Mouse (Mus musculus) hindbrain, embryonic 11.5 days (tissue): ENCODE data around the gene Ralgps1. TPM values are rescaled to one million over a fixed set of nuclear protein-coding genes. Genes with fewer than 3 reads are reported as not detected.

Source experiments
- ATAC-seq: fragments of 200-750 bp; cut with Nextera tagmentation; 2 replicates; pipeline ENCODE4 v1.8.0; 2017; ENCODE audit warnings: mild to moderate bottlenecking, moderate TSS enrichment, moderate library complexity; ENCODE audit not compliant: low FRiP score
- DNase-seq: peaks from one replicate; pipeline ENCODE4 v3.0.0-alpha.2; 2015; ENCODE audit warnings: low spot score
- H3K27ac ChIP-seq: fragments of 300-500 bp; sonication (generic); 2 replicates; pipeline ENCODE4 v1.5.1; 2014; ENCODE audit warnings: mild to moderate bottlenecking, low read depth, low read length
- H3K27me3 ChIP-seq: fragments of 300-500 bp; sonication (generic); 2 replicates; pipeline ENCODE4 v1.6.1; 2014; ENCODE audit warnings: mild to moderate bottlenecking, low read length, moderate library complexity, mixed read lengths; ENCODE audit not compliant: control insufficient read depth, insufficient read depth
- H3K36me3 ChIP-seq: fragments of 300-500 bp; sonication (generic); 2 replicates; pipeline ENCODE4 v1.6.1; 2014; ENCODE audit warnings: mild to moderate bottlenecking, low read length, moderate library complexity, mixed read lengths; ENCODE audit not compliant: control insufficient read depth, insufficient read depth
- H3K4me1 ChIP-seq: fragments of 300-500 bp; sonication (generic); replicated peaks from 2 replicates; pipeline ENCODE4 v1.6.1; 2014; ENCODE audit warnings: low read length, mixed read lengths; ENCODE audit not compliant: control insufficient read depth, insufficient read depth
- H3K4me2 ChIP-seq: fragments of 300-500 bp; sonication (generic); replicated peaks from 2 replicates; pipeline ENCODE4 v1.6.1; 2014; ENCODE audit warnings: mild to moderate bottlenecking, low read depth, low read length
- H3K4me3 ChIP-seq: fragments of 300-500 bp; sonication (generic); 2 replicates; pipeline ENCODE4 v1.5.1; 2014; ENCODE audit warnings: low read depth, low read length
- H3K9ac ChIP-seq: fragments of 300-500 bp; sonication (generic); 2 replicates; pipeline ENCODE4 v1.6.1; 2014; ENCODE audit warnings: low read depth, low read length
- H3K9me3 ChIP-seq: fragments of 300-500 bp; sonication (generic); 2 replicates; pipeline ENCODE4 v1.6.1; 2016; ENCODE audit warnings: low read length; ENCODE audit not compliant: control insufficient read depth
- WGBS: fragments of 180-500 bp; shearing (Covaris S2); extraction: QIAGEN DNeasy Blood & Tissue Kit; methylation state at CpG from one replicate; pipeline ENCODE4 v1.1.7; 2014; 5-methylcytosine and 5-hydroxymethylcytosine counted together
- polyA plus RNA-seq: library from polyadenylated mRNA; unstranded; fragments of >200 nt; fragmentation: Nextera tagmentation; extraction: Ambion mirVana; gene quantifications from 2 replicates; pipeline ENCODE4 v1.2.1, GENCODE M21; 2014

The Ralgps1 gene
- polyA plus RNA-seq, 1 experiment from 2014 or later: 20.6 TPM

DNA sequence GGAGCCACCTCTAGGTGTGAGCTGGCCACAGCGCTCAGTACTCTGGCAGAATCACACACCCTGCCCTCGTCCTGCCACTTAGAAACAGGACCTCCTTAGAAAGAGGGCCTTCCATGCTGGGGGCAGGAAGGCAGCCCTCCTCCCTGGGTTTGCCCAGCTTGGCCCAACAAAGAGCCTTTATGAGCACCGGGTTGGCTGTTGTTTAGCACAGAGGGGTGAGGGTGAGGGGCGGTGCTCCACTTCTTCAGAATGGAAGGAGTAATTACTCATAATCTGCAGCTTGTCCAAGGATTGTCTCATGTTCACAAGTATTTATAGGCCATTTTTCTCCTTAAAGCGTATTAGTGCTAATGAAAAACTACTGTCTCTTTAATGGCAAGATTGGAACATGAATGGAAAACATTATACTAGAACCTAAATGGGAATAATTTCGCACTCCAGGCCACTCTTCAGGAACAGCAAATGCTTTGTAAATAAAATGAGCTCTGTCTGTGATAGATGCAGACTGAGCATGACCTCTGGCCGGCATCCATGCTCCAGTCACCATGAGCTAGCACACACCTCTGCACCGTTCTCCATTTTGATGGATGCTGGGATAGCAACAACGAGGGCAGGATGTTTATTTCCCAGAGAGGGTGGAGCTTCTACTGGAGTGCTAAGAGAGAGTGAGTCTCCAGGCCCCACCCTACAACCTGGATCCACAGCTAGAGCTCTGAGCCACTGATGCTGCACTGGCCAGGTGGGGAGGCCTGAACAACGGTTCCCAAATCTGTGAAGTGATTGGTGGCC lies 200.3 kb downstream of the Ralgps1 start:
- Histone ChIP-seq H3K4me2 (no peak overlapping the region), H3K36me3 (no peaks in the 10 kb centered on the region), H3K27me3 (no peaks in the 10 kb centered on the region), H3K27ac (peak overlapping the region; percentile 49; the same call in 1 of the 2 replicates), H3K9me3 (no peaks in the 10 kb centered on the region), H3K9ac (no peak overlapping the region), H3K4me1 (peaks cover 3% of the 10 kb centered on the region), H3K4me3 (no peak overlapping the region)
- 54% methylated on average over 10 of the region's 10 CpGs for WGBS
- ATAC-seq: no peak
- DNase-seq: no peak

DNA sequence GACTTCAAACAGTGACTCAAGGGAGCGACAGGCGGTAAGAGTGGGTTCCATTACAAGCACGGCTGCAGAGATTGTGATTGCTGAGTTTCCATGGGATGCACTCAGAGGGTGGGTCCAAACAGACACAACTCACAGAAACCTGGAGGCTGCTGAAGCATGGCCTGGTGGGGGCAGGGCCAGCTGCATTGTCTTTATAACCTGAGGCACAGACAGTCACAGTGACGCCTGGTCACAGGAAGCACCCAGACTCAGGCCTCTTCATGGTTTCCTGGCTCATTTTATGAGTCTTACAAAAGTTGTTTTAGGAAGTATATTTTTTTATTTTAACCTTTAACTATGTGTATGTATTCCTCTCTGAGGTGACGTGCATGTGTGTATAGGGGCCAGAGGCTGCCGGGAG lies 201.8 kb downstream of the Ralgps1 start:
- no peak overlapping the region for H3K9ac ChIP-seq
- ATAC-seq: no peak
- no peak for DNase-seq
- H3K4me1 ChIP-seq: peaks cover 3% of the 10 kb centered on the region
- no peaks in the 10 kb centered on the region for H3K27me3 ChIP-seq
- no peak overlapping the region for H3K27ac ChIP-seq
- H3K36me3 ChIP-seq: no peaks in the 10 kb centered on the region
- H3K4me3 ChIP-seq: no peak overlapping the region
- H3K9me3 ChIP-seq: no peaks in the 10 kb centered on the region
- H3K4me2 ChIP-seq: no peak overlapping the region
- WGBS: 75% methylated on average over 6 of the region's 6 CpGs

DNA sequence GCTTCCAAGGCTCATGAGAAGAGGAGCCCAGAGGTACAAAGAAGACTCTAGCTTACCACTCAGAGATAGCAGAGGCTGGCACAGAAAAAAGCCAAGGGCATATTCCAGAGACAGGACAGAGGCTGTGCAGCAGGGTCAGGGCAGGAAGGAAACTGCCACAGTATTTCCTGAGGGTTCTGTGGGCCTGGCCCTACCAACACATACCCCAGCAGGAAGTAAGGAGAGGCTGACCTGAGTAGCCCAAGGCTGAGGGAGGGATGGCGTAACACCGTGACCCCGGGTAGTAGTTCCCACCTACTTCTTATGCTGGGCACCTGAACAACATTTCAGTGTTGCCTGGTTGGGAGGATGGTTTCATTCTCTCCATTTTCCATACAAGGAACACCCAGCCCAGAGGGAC lies 204.2 kb downstream of the Ralgps1 start:
- Histone ChIP-seq H3K9ac (no peak overlapping the region), H3K27ac (no peak overlapping the region), H3K9me3 (no peaks in the 10 kb centered on the region), H3K4me1 (peaks cover 3% of the 10 kb centered on the region), H3K4me3 (no peak overlapping the region), H3K36me3 (no peaks in the 10 kb centered on the region), H3K27me3 (no peaks in the 10 kb centered on the region), H3K4me2 (no peak overlapping the region)
- DNase-seq: no peak
- ATAC-seq: no peak
- WGBS: 91% methylated on average over 3 of the region's 3 CpGs

DNA sequence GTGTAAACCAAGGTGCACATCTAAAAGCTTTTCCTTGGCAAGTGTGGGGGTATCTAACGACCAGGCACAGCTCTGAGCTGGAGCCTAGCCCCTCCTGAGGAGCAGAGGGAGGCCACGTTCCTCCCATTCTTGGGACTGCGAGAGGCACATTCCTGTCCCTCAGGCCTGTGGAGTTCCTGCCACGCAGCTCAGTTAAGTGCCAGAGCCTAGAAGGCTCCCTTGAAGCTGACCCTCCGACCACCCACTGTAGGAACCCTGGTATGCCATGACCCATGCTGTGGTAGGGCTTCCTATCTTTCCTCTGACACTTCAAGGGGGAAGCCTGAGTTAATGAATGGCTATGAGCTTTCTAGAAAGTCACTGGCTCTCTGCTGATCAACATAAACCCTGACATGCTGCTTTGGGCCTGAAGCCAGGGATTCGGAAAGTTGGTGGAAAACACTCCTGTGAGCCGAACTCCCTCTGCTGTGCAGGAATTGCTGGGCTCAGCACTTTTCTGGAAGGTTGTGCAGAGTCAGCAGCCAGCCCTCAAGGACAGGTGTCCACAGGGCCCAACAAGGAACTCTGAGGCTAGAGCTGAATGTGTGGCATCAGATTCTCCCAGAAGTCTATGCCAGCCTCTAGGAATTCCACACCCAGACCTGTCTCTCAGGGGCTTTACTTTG lies 205.4 kb downstream of the Ralgps1 start:
- Histone ChIP-seq H3K4me2 (no peak overlapping the region), H3K9ac (no peak overlapping the region), H3K4me3 (no peak overlapping the region), H3K27ac (no peak overlapping the region), H3K4me1 (no peaks in the 10 kb centered on the region), H3K36me3 (no peaks in the 10 kb centered on the region), H3K9me3 (no peaks in the 10 kb centered on the region), H3K27me3 (no peaks in the 10 kb centered on the region)
- DNase-seq (no peak), ATAC-seq (no peak)
- WGBS: 55% methylated on average over 7 of the region's 7 CpGs

DNA sequence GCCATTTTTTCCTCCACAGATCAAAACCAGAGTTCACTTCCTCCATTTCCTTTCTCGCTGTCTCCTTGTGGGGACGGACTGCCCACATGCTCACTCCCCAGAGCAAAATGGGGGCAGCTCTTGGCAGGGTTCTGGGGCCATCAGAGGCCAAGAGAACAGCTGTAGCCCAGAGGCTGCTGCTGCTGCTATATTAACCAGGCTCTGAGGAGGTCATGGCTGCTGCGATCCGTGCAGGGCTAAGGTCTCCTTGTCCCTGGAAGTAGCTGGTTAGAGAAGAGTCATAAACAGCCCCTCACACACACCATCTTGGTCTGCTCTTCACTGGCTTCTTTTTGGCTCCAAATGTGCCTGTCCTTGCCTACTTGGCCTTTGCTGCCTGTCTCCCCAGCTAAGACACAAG lies 206.1 kb downstream of the Ralgps1 start:
- DNase-seq: no peak
- Histone ChIP-seq H3K27me3 (no peaks in the 10 kb centered on the region), H3K36me3 (no peaks in the 10 kb centered on the region), H3K4me2 (no peak overlapping the region), H3K4me1 (no peaks in the 10 kb centered on the region), H3K27ac (no peak overlapping the region), H3K9me3 (no peaks in the 10 kb centered on the region), H3K4me3 (no peak overlapping the region), H3K9ac (no peak overlapping the region)
- ATAC-seq: no peak
- WGBS: 58% methylated on average over 4 of the region's 4 CpGs

DNA sequence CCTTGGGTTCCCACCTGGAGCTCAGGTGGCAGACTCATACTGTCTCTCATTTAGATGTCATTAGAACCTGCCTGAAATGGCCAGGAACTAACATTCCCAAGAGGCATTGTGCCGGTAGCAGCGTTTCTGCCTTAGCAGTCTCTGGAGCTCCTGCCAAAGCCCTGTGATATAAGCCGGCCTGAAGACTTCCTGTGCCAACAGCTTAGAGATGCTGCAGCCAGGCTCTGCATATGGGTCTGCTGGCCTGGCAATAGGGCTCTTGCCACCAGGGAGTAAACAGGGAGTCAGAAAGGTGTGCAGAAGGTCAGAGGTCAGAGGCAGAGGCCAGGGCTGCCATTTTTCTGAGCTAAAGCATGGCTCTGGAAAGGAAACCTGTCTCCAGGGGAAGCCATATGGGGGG lies 206.6 kb downstream of the Ralgps1 start:
- no peak overlapping the region for H3K9ac ChIP-seq
- ATAC-seq: no peak
- no peak overlapping the region for H3K27ac ChIP-seq
- no peaks in the 10 kb centered on the region for H3K4me1 ChIP-seq
- H3K36me3 ChIP-seq: no peaks in the 10 kb centered on the region
- no peak overlapping the region for H3K4me3 ChIP-seq
- no peaks in the 10 kb centered on the region for H3K27me3 ChIP-seq
- no peaks in the 10 kb centered on the region for H3K9me3 ChIP-seq
- no peak for DNase-seq
- 65% methylated on average over 3 of the region's 3 CpGs for WGBS
- H3K4me2 ChIP-seq: no peak overlapping the region

DNA sequence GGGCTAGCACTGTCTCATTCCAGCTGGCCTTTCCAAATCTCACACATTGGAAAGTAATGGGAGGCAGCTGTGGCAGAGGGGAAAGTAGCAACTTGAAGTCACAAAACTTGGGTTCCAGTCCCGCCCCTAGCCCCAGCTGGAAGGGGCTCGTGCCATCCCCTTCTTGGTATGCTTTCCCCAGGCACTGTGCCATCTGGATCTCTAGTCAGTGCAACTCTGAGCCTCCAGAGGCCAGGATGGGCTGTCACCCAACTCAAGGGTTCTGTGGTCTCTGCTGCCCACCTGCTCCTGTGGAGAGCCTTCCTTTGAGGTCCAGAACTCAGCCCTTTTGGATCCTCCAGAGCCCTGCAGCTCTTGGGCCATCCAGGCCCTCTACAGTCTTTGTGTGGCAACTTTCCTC lies 209.2 kb downstream of the Ralgps1 start:
- Histone ChIP-seq H3K4me2 (no peak overlapping the region), H3K27ac (no peak overlapping the region), H3K4me1 (no peaks in the 10 kb centered on the region), H3K27me3 (no peaks in the 10 kb centered on the region), H3K36me3 (no peaks in the 10 kb centered on the region), H3K9me3 (no peaks in the 10 kb centered on the region), H3K9ac (no peak overlapping the region), H3K4me3 (no peak overlapping the region)
- WGBS: 91% methylated on average over 2 of the region's 2 CpGs
- no peak for DNase-seq
- no peak for ATAC-seq

DNA sequence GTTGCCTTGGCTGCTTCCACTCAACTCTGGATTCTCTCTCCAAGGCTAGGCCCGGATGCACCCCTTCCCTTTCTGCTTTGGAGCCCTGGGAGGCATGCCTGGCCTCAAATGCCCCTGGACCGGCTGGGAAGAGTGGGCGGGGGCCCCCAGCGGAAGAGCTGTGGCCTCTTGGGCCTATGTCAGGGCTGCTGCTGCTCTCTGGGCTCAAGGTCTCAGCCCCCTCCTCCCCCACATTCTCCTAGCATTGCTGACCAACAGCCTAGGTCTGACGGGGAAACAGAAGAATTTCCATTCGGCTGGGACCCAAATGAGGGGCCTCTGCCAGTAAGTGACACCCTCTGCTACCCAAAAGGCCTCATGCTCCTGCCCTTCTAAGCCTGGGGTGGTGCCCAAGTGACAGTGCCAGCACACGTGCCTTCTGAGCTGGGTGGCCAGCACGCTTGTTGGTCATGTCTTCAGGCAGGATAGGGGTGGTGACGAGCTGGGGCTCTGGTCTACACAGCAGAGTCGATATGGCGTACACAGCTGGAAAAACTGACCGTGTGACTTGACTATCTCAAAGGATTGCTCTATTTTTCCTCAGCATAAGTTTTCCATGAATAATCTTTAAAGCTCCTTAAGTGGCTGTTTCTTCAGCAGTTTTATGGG lies 210.8 kb downstream of the Ralgps1 start:
- DNase-seq (no peak), ATAC-seq (no peak)
- H3K27ac ChIP-seq: no peak overlapping the region
- H3K9me3 ChIP-seq: no peaks in the 10 kb centered on the region
- H3K27me3 ChIP-seq: no peaks in the 10 kb centered on the region
- H3K36me3 ChIP-seq: no peaks in the 10 kb centered on the region
- no peak overlapping the region for H3K4me3 ChIP-seq
- no peak overlapping the region for H3K4me2 ChIP-seq
- H3K9ac ChIP-seq: no peak overlapping the region
- WGBS: 73% methylated on average over 12 of the region's 12 CpGs
- H3K4me1 ChIP-seq: no peaks in the 10 kb centered on the region
